Mouse (Mus musculus) cerebellum, postnatal 10 days (tissue): ENCODE measurements around the gene Zdhhc18.
A peak's percentile ranks its signal among the peaks of the same experiment; 100 is the strongest.

Experiments used
- DNase-seq, 2 experiments: peaks; one replicate each; pipeline ENCODE4 v3.0.0; 2021; ENCODE audit warnings: mixed read lengths in 2 of 2

Zdhhc18 gene

GRCm38 (mm10) chr4:133649989-133650699, at the start of gene Zdhhc18:
TSS of gene Zdhhc18 (minus strand) at chr4:133650154.
- peak; percentile 90 to 93 for DNase-seq

GRCm38 (mm10) chr4:133695363-133695762, 45.4 kb upstream of the Zdhhc18 start:
- DNase-seq: no peak

GRCm38 (mm10) chr4:133690252-133690651, 40.3 kb upstream of the Zdhhc18 start:
- peak in 1 of 2 experiments; percentile 32 for DNase-seq

- DNase-seq: peak in 1 of 2 experiments; percentile 37
Observed at GRCm38 (mm10) chr4:133688417-133689067, 38.6 kb upstream of the Zdhhc18 start.

GRCm38 (mm10) chr4:133687126-133687525, 37.2 kb upstream of the Zdhhc18 start:
- no peak for DNase-seq

- no peak for DNase-seq
Observed at GRCm38 (mm10) chr4:133686512-133686911, 36.6 kb upstream of the Zdhhc18 start.

GRCm38 (mm10) chr4:133680206-133680786, 30.3 kb upstream of the Zdhhc18 start:
- peak; percentile 39 to 43 for DNase-seq

GRCm38 (mm10) chr4:133679629-133680028, 29.7 kb upstream of the Zdhhc18 start:
- DNase-seq: no peak

GRCm38 (mm10) chr4:133677266-133677665, 27.3 kb upstream of the Zdhhc18 start:
- DNase-seq: no peak

- no peak for DNase-seq
Observed at GRCm38 (mm10) chr4:133676189-133676588, 26.2 kb upstream of the Zdhhc18 start.

- DNase-seq: peak; percentile 67 to 71
Observed at GRCm38 (mm10) chr4:133675594-133676016, 25.7 kb upstream of the Zdhhc18 start.

GRCm38 (mm10) chr4:133674331-133674695, 24.4 kb upstream of the Zdhhc18 start:
- no peak for DNase-seq

- peak; percentile 56 for DNase-seq
Observed at GRCm38 (mm10) chr4:133673666-133674330, 23.8 kb upstream of the Zdhhc18 start.

- DNase-seq: peak; percentile 32 to 39
Observed at GRCm38 (mm10) chr4:133672845-133673647, 23.1 kb upstream of the Zdhhc18 start.

- peak; percentile 99 for DNase-seq
Observed at GRCm38 (mm10) chr4:133671881-133672844, 22.2 kb upstream of the Zdhhc18 start, which contains the start of gene Pigv. TSS of gene Pigv (minus strand) at chr4:133672647.

- DNase-seq: peak; percentile 91 to 92
Observed at GRCm38 (mm10) chr4:133671184-133671880, 21.4 kb upstream of the Zdhhc18 start.

- peak; percentile 44 to 50 for DNase-seq
Observed at GRCm38 (mm10) chr4:133669652-133670210, 19.8 kb upstream of the Zdhhc18 start.

GRCm38 (mm10) chr4:133668537-133668936, 18.6 kb upstream of the Zdhhc18 start:
- DNase-seq: peak in 1 of 2 experiments; percentile 51

- DNase-seq: no peak
Observed at GRCm38 (mm10) chr4:133666199-133666598, 16.2 kb upstream of the Zdhhc18 start.

- DNase-seq: peak; percentile 75 to 83
Observed at GRCm38 (mm10) chr4:133665118-133665517, 15.2 kb upstream of the Zdhhc18 start.
